Mouse (Mus musculus) cerebellum, postnatal 14 days (tissue): ENCODE measurements around the gene Grasp.

Source experiments
- DNase-seq, 2 experiments: peaks; one replicate each; pipeline ENCODE4 v3.0.0; 2021; ENCODE audit warnings: mixed read lengths in 2 of 2

The Grasp gene

GRCm38 (mm10) chr15:101248029-101248710 lies 24.2 kb downstream of the Grasp start:
- DNase-seq: no peak

- DNase-seq: no peak
These were observed 26.3 kb downstream of the Grasp start for GRCm38 (mm10) chr15:101250220-101250800.

GRCm38 (mm10) chr15:101251930-101252329 lies 27.9 kb downstream of the Grasp start:
- no peak for DNase-seq

- DNase-seq: no peak
These were observed 28.6 kb downstream of the Grasp start for GRCm38 (mm10) chr15:101252614-101253013.

- DNase-seq: no peak
These were observed 29.5 kb downstream of the Grasp start for GRCm38 (mm10) chr15:101253563-101253885.

GRCm38 (mm10) chr15:101253886-101254795 lies 30.2 kb downstream of the Grasp start, which contains the start of gene Nr4a1:
TSS of gene Nr4a1 (plus strand) at chr15:101254269.
- peak; percentile 76 to 85 for DNase-seq

- DNase-seq: no peak
These were observed 32.0 kb downstream of the Grasp start for GRCm38 (mm10) chr15:101255842-101256462.

- no peak for DNase-seq
These were observed 32.6 kb downstream of the Grasp start for GRCm38 (mm10) chr15:101256463-101257206.

- DNase-seq: no peak
These were observed 34.4 kb downstream of the Grasp start for GRCm38 (mm10) chr15:101258420-101258819.

- no peak for DNase-seq
These were observed 35.9 kb downstream of the Grasp start for GRCm38 (mm10) chr15:101259922-101260321.

GRCm38 (mm10) chr15:101260387-101260786 lies 36.4 kb downstream of the Grasp start:
- no peak for DNase-seq

GRCm38 (mm10) chr15:101260874-101261622 lies 37.1 kb downstream of the Grasp start:
- DNase-seq: no peak

- DNase-seq: no peak
These were observed 38.5 kb downstream of the Grasp start for GRCm38 (mm10) chr15:101262502-101262901.

- DNase-seq: peak; percentile 85 to 87
These were observed 42.4 kb downstream of the Grasp start for GRCm38 (mm10) chr15:101266132-101266963.

- no peak for DNase-seq
These were observed 43.4 kb downstream of the Grasp start for GRCm38 (mm10) chr15:101267053-101268032.

GRCm38 (mm10) chr15:101270101-101270820 lies 46.3 kb downstream of the Grasp start:
- DNase-seq: no peak

- no peak for DNase-seq
These were observed 47.1 kb downstream of the Grasp start for GRCm38 (mm10) chr15:101271107-101271506.

GRCm38 (mm10) chr15:101271513-101271912 lies 47.5 kb downstream of the Grasp start:
- no peak for DNase-seq

GRCm38 (mm10) chr15:101274380-101274779 lies 50.4 kb downstream of the Grasp start:
- no peak for DNase-seq
